Mouse (Mus musculus) frontal cortex, postnatal 36 days (tissue): ENCODE results near the gene C9orf72.
"Not testable (repeated sequence)": the region's sequence is repeated elsewhere in the genome, so short reads cannot be mapped to it uniquely, and the experiment has no call there.

Experiments used
- DNase-seq, 2 experiments: peaks; one replicate each; pipeline ENCODE4 v3.0.0; 2022; ENCODE audit warnings: low spot score in 2 of 2

C9orf72 gene

GRCm38 (mm10) chr4:35225734-35226495, at the start of gene C9orf72:
Gene C9orf72 (minus strand): TSS chr4:35226175.
- DNase-seq: peak; percentile 95 to 98

- DNase-seq: no peak
These were observed 33.0 kb upstream of the C9orf72 start for GRCm38 (mm10) chr4:35259006-35259405.

DNA sequence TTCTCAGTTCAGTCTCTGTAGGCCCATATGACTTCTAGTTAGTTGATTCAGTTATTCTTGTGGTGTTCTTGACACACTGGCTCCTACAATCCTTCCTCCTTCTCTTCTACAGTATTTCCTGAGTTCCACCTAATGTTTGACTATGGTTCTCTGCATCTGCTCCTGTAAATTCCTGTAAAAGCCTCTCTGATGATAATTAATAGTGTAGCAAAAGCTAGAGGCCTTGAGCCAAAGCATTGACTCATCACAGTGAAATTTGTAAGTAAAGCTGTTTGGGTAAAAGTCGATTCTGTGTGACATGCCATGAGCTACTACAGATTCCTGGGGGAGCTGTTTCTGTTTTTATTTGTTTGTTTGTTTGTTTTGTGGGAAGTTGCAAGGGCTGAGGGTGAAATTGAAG, 18.0 kb upstream of the C9orf72 start:
- no peak for DNase-seq

- DNase-seq: no peak
These were observed 15.8 kb upstream of the C9orf72 start for GRCm38 (mm10) chr4:35241735-35242134.

DNA sequence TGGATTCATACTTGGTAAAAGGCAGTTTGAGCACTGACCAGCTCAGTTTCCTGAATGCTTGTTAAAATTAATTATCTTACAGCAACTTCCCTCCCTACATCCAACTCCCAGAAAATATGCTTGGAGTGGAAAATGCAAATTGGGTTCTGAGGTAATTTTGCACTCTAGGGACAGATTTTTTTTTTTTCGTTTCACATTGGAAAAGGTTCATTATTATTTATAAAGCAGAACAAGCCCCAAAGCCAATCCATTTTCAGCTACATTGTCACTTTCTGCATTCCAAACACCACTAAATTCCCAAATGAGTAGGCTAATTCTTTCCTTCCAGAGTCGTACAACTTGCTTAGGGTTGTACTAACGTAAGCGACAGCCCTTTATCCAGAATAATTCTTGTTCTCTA, 12.7 kb upstream of the C9orf72 start:
- no peak for DNase-seq

DNA sequence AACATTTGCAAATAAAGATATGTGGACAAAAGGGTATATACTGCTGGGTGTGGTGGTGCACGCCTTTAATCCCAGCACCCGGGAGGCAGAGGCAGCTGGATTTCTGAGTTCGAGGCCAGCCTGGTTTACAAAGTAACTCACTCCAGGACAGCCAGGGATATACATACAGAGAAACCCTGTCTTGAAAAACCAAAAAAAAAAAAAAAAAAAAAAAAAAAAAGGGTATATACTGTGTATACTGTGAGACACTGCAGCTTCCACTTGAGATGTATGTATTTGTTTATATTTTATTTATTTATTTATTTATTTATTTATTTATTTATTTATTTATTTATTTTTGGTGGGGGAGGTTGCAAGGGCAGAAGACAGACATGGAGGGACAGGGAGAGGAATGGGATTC, 12.3 kb upstream of the C9orf72 start:
- DNase-seq: not testable (repeated sequence)

- DNase-seq: no peak
These were observed 10.3 kb upstream of the C9orf72 start for GRCm38 (mm10) chr4:35236313-35236712.

DNA sequence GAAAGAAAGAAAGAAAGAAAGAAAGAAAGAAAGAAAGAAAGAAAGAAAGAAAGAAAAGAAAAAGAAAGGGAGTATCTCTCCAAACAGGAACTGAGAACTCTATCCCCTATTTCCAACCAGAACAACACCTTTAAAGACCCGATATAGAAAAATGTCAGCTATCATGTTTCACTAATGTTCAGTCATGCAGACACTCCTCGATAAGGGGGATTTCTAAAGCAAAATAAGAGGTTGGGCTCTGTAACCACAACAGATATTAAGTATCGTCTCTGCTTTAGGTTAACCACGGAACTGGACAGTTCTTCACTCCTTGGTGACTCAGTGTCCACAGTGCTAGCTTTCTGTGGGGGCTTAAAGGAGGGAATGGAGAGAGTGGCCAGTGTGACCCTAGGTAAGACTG, 2.3 kb upstream of the C9orf72 start:
- DNase-seq: no peak

- no peak for DNase-seq
These were observed 569 bp upstream of the C9orf72 start for GRCm38 (mm10) chr4:35226496-35226992.

- DNase-seq: no peak
These were observed 738 bp downstream of the C9orf72 start for GRCm38 (mm10) chr4:35225141-35225733.

- no peak for DNase-seq
These were observed 1.9 kb downstream of the C9orf72 start for GRCm38 (mm10) chr4:35224101-35224500.

- DNase-seq: no peak
These were observed 2.5 kb downstream of the C9orf72 start for GRCm38 (mm10) chr4:35223376-35223988.

- no peak for DNase-seq
These were observed 4.1 kb downstream of the C9orf72 start for GRCm38 (mm10) chr4:35221903-35222302.

- DNase-seq: no peak
These were observed 4.8 kb downstream of the C9orf72 start for GRCm38 (mm10) chr4:35221131-35221530.

DNA sequence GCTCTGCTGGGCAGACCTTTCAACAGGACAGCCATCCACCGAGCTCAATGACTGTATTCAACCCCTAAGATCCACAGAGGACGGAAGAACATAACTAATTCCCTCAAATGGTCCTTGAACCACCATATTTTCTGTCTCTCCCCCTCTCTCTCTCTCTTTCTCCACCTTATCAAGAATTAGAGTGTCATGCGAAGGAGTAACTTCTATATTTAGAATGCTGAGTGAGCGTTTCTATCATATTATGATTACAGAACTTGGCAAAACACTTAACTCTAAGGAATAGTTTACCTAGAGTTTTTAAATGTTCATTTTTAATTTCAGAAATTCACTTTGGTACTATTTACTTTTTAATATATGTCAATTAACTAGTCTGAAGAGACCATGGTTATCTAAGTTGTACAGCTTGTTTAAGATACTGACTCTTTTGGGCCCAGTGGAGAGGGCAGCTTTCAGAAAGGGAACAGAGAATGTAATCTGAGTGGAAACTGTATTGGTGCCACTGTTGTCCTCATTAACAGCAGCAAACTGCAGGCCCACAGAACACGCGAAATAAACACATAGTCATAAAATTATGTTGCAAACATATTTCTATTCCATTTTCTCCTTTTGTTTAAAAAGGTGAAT, 5.8 kb downstream of the C9orf72 start:
- DNase-seq: no peak

DNA sequence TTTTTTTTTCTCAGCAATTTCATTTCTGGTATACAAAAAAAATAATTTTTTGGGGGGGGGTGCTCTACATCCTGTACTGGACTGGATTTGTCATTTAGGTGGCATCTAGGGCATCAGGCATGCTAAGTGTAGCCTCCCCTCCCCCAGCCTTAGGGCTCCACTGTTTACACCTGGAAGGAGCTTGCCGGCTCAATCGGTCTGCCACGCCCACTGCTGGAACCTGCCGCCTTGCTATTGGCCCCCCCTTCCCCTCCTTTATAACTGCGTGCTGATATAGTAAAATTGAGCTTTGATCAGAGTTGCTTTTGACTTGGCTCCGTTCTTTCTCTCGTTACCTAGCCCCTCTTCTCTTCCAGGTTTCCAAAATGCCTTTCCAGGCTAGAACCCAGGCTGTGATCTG, 21.3 kb downstream of the C9orf72 start:
- no peak for DNase-seq

DNA sequence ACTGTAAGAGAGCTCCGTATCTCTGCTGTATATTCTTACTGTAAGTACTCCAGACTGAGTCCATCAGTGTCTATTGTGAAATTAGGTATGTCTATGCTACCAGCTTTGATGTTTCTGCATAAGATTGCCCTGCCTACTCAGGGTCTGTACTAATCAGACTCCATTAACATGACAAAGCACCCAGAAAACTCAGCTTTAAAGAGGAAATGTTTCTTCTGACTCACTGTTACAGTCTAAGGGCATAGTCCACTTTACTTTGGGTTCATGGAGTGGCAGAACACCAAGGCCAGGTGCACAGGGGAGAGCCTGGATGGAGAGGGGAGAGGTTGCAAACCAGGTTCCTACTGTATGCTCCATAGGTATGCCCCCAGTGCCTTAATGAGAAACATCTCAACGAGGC, 22.3 kb downstream of the C9orf72 start:
- no peak for DNase-seq

GRCm38 (mm10) chr4:35201700-35202099, 24.3 kb downstream of the C9orf72 start:
- DNase-seq: no peak

DNA sequence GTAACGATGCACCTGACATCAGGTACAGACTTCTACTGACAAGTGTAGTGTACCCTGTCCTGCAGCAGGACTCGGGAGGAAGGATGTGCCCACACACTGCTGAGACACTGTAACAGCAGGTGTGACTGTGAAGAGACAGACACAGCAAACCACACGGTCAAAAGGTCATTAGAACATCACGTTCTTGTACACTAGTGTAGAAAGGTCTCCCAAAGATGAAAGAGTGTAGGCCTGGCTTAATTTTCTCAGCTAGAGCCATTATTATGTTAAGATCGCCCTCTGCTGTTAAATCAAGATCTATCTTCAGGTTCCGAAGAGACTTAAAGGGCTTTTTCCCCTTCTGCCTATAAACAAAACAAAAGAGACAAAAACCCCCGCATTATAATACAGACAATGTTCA, 33.2 kb downstream of the C9orf72 start:
- no peak for DNase-seq

DNA sequence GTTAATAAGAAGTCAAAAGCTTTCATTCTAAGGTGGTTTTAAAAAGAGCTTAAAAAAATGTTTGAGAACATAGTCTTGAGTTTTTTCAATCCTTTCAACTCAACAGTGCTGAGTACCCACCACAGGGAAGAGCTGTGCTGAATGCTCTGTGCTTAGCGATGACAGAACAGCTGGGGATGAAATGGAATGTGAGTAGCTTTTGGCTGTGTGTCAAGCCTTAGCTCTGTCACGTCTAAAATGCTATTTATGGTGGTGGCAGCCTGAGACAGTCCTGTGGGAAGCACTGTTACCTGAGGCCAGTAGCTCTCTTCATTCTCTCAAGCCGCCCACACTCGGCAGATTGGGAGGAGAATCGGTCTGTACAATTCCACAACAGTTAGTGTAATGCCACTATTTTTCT, 36.2 kb downstream of the C9orf72 start:
- DNase-seq: peak; percentile 30 to 44

- DNase-seq: no peak
These were observed 38.2 kb downstream of the C9orf72 start for GRCm38 (mm10) chr4:35187617-35188326.
